Mouse (Mus musculus) hindbrain, embryonic 14.5 days (tissue): ENCODE results near the gene Ddt. TPM values are rescaled to one million over a fixed set of nuclear protein-coding genes. Genes with fewer than 3 reads are reported as not detected.

Experiments used
- ATAC-seq: fragments of 200-750 bp; cut with Nextera tagmentation; 2 replicates; pipeline ENCODE4 v1.8.0; 2017; ENCODE audit warnings: moderate number of reproducible peaks, mild to moderate bottlenecking, moderate TSS enrichment, moderate library complexity; ENCODE audit not compliant: low FRiP score
- DNase-seq: peaks from one replicate; pipeline ENCODE4 v3.0.0-alpha.2; 2015; ENCODE audit warnings: low spot score
- H3K27ac ChIP-seq: fragments of 300-500 bp; sonication (generic); 2 replicates; pipeline ENCODE4 v1.5.1; 2014; ENCODE audit warnings: mild to moderate bottlenecking, moderate library complexity
- H3K27me3 ChIP-seq: fragments of 300-500 bp; sonication (generic); 2 replicates; pipeline ENCODE4 v1.6.1; 2014; ENCODE audit warnings: mild to moderate bottlenecking, low read length, mixed read lengths; ENCODE audit not compliant: control insufficient read depth, insufficient read depth
- H3K36me3 ChIP-seq: fragments of 300-500 bp; sonication (generic); replicated peaks from 2 replicates; pipeline ENCODE4 v1.6.1; 2014; ENCODE audit not compliant: control insufficient read depth, insufficient read depth
- H3K4me1 ChIP-seq: fragments of 300-500 bp; sonication (generic); replicated peaks from 2 replicates; pipeline ENCODE4 v1.6.1; 2014; ENCODE audit warnings: antibody characterized with exemption, low read length, mixed read lengths; ENCODE audit not compliant: control insufficient read depth, insufficient read depth
- H3K4me2 ChIP-seq: fragments of 300-500 bp; sonication (generic); replicated peaks from 2 replicates; pipeline ENCODE4 v1.6.1; 2014; ENCODE audit warnings: mild to moderate bottlenecking, moderate library complexity
- H3K4me3 ChIP-seq: fragments of 300-500 bp; sonication (generic); replicated peaks from 2 replicates; pipeline ENCODE4 v1.5.1; 2014; ENCODE audit warnings: mild to moderate bottlenecking, low read length
- H3K9ac ChIP-seq: fragments of 300-500 bp; sonication (generic); 2 replicates; pipeline ENCODE4 v1.6.1; 2014
- H3K9me3 ChIP-seq: fragments of 300-500 bp; sonication (generic); 2 replicates; pipeline ENCODE4 v1.6.1; 2016; ENCODE audit warnings: low read length; ENCODE audit not compliant: control insufficient read depth
- WGBS: fragments of 180-500 bp; shearing (Covaris S2); extraction: QIAGEN DNeasy Blood & Tissue Kit; methylation state at CpG from one replicate; pipeline ENCODE4 v1.1.7; 2014; 5-methylcytosine and 5-hydroxymethylcytosine counted together
- polyA plus RNA-seq: library from polyadenylated mRNA; unstranded; fragments of >200 nt; fragmentation: Nextera tagmentation; extraction: Ambion mirVana; gene quantifications from 2 replicates; pipeline ENCODE4 v1.2.1, GENCODE M21; 2014

The Ddt gene
- polyA plus RNA-seq, 1 experiment from 2014 or later: 89.8 TPM

GRCm38 (mm10) chr10:75760311-75760710 lies 12.9 kb downstream of the Ddt start:
- no peak for DNase-seq
- no peak overlapping the region for H3K4me2 ChIP-seq
- no peak overlapping the region for H3K9ac ChIP-seq
- H3K27me3 ChIP-seq: no peaks in the 10 kb centered on the region
- no peak overlapping the region for H3K4me3 ChIP-seq
- no peaks in the 10 kb centered on the region; the same call in 1 of the 2 replicates for H3K9me3 ChIP-seq
- peaks cover 8% of the 10 kb centered on the region for H3K36me3 ChIP-seq
- ATAC-seq: no peak
- no peak overlapping the region for H3K27ac ChIP-seq
- peaks cover 15% of the 10 kb centered on the region for H3K4me1 ChIP-seq
- WGBS: 100% methylated on average over 3 of the region's 3 CpGs

GRCm38 (mm10) chr10:75756719-75757118 lies 16.5 kb downstream of the Ddt start:
- H3K27ac ChIP-seq: no peak overlapping the region
- H3K9me3 ChIP-seq: no peaks in the 10 kb centered on the region; the same call in 1 of the 2 replicates
- 94% methylated on average over 11 of the region's 11 CpGs for WGBS
- H3K9ac ChIP-seq: no peak overlapping the region
- no peak overlapping the region for H3K4me2 ChIP-seq
- no peak for ATAC-seq
- H3K27me3 ChIP-seq: no peaks in the 10 kb centered on the region
- H3K36me3 ChIP-seq: peaks cover 44% of the 10 kb centered on the region
- DNase-seq: no peak
- H3K4me1 ChIP-seq: no peaks in the 10 kb centered on the region
- H3K4me3 ChIP-seq: no peak overlapping the region

GRCm38 (mm10) chr10:75744017-75744416 lies 29.2 kb downstream of the Ddt start:
- H3K4me1 ChIP-seq: no peaks in the 10 kb centered on the region
- H3K4me3 ChIP-seq: no peak overlapping the region
- H3K27ac ChIP-seq: 0 out of 2 replicates have a peak overlapping the region, but pooled peaks have one; percentile 12
- H3K36me3 ChIP-seq: peaks cover 82% of the 10 kb centered on the region
- no peaks in the 10 kb centered on the region for H3K27me3 ChIP-seq
- ATAC-seq (peak; percentile 86), DNase-seq (peak; percentile 91)
- H3K9me3 ChIP-seq: no peaks in the 10 kb centered on the region
- 50% methylated on average over 3 of the region's 3 CpGs for WGBS
- no peak overlapping the region for H3K9ac ChIP-seq
- no peak overlapping the region for H3K4me2 ChIP-seq

- no peak for ATAC-seq
- WGBS: 89% methylated on average over 12 of the region's 12 CpGs
Observed at GRCm38 (mm10) chr10:75743369-75743768, 29.8 kb downstream of the Ddt start.

GRCm38 (mm10) chr10:75740866-75741265 lies 32.3 kb downstream of the Ddt start:
- peaks cover 79% of the 10 kb centered on the region for H3K36me3 ChIP-seq

More at GRCm38 (mm10) chr10:75743369-75743768, 29.8 kb downstream of the Ddt start:
- no peak overlapping the region for H3K4me3 ChIP-seq
- no peak for DNase-seq
- H3K9ac ChIP-seq: no peak overlapping the region
- no peaks in the 10 kb centered on the region for H3K9me3 ChIP-seq
- no peaks in the 10 kb centered on the region for H3K4me1 ChIP-seq
- H3K4me2 ChIP-seq: no peak overlapping the region
- peaks cover 81% of the 10 kb centered on the region for H3K36me3 ChIP-seq
- H3K27ac ChIP-seq: no peak overlapping the region
- no peaks in the 10 kb centered on the region for H3K27me3 ChIP-seq

GRCm38 (mm10) chr10:75725449-75725848 lies 47.8 kb downstream of the Ddt start:
- peaks cover 96% of the 10 kb centered on the region for H3K36me3 ChIP-seq
- H3K27me3 ChIP-seq: no peaks in the 10 kb centered on the region
- H3K9ac ChIP-seq: no peak overlapping the region
- WGBS: 94% methylated on average over 7 of the region's 7 CpGs
- H3K4me2 ChIP-seq: no peak overlapping the region
- no peaks in the 10 kb centered on the region for H3K9me3 ChIP-seq
- H3K27ac ChIP-seq: no peak overlapping the region
- ATAC-seq (no peak), DNase-seq (no peak)
- H3K4me1 ChIP-seq: no peaks in the 10 kb centered on the region
- no peak overlapping the region for H3K4me3 ChIP-seq

More at GRCm38 (mm10) chr10:75740866-75741265, 32.3 kb downstream of the Ddt start:
- Histone ChIP-seq H3K4me2 (no peak overlapping the region), H3K4me1 (no peaks in the 10 kb centered on the region), H3K9me3 (no peaks in the 10 kb centered on the region), H3K27ac (no peak overlapping the region), H3K4me3 (no peak overlapping the region), H3K27me3 (no peaks in the 10 kb centered on the region), H3K9ac (no peak overlapping the region)
- WGBS: 96% methylated on average over 3 of the region's 3 CpGs
- no peak for ATAC-seq
- DNase-seq: no peak

Other genes starting within 250 kb of the Ddt start
- gene Lrrc75b, start 213.1 kb downstream of the Ddt start, polyA plus RNA-seq: 34.5 and 43.5 TPM in 2 replicates
- 1.6 and 1.7 TPM in 2 replicates for gene Ggt1, start 211.8 kb downstream of the Ddt start, polyA plus RNA-seq
- 2.1 and 2.7 TPM in 2 replicates for gene Ggt5, start 184.1 kb downstream of the Ddt start, polyA plus RNA-seq
- gene Susd2, start 129.4 kb downstream of the Ddt start, polyA plus RNA-seq: 6.9 and 7.3 TPM in 2 replicates
- 32.4 and 40.4 TPM in 2 replicates for gene Cabin1, start 9.1 kb downstream of the Ddt start, polyA plus RNA-seq
- gene Gm20441, start 7.5 kb upstream of the Ddt start, polyA plus RNA-seq: not detected in 2 replicates
- 0.57 and 1.4 TPM in 2 replicates for gene Gstt3, start 8.0 kb upstream of the Ddt start, polyA plus RNA-seq
- gene Gstt1, start 25.2 kb upstream of the Ddt start, polyA plus RNA-seq: 12.1 and 12.2 TPM in 2 replicates
- gene Gstt4, start 49.1 kb upstream of the Ddt start, polyA plus RNA-seq: not detected in 2 replicates
- 5.8 and 8.3 TPM in 2 replicates for gene Gstt2, start 64.0 kb upstream of the Ddt start, polyA plus RNA-seq
- gene Mif, start 86.8 kb upstream of the Ddt start, polyA plus RNA-seq: 1,642 and 1,896 TPM in 2 replicates
- gene Derl3, start 120.0 kb upstream of the Ddt start, polyA plus RNA-seq: 0.91 and 1.5 TPM in 2 replicates
- 230 and 231 TPM in 2 replicates for gene Smarcb1, start 148.2 kb upstream of the Ddt start, polyA plus RNA-seq
- gene Chchd10, start 159.7 kb upstream of the Ddt start, polyA plus RNA-seq: 148 TPM in 2 replicates
- 16.8 and 18.0 TPM in 2 replicates for gene Mmp11, start 163.1 kb upstream of the Ddt start, polyA plus RNA-seq
- 2.4 and 3.1 TPM in 2 replicates for gene Gm867, start 167.3 kb upstream of the Ddt start, polyA plus RNA-seq
- gene Vpreb3, start 169.6 kb upstream of the Ddt start, polyA plus RNA-seq: 0.48 and 1.6 TPM in 2 replicates
- gene Gm5134, start 181.1 kb upstream of the Ddt start, polyA plus RNA-seq: 0.14 TPM in 1 of 2 replicates, not detected in the other